ENCODE assay signal across 13 mouse cellular contexts in genomic region chr1:175290072-175290471, GRCm38 (mm10).
"Had no signal": no experiment of that assay in that cellular context is flagged by ENCODE, and none has a peak within 500 bp of the region (broad histone marks: within the 10 kb centered on the region; RNA-seq: fewer than 3 reads in every experiment).

No protein-coding gene starts in this region.

- DNase-seq: gastrocnemius, adult 2 months; gastrocnemius, postnatal 10 days; gastrocnemius, postnatal 25 days; heart, adult 18-20 months; heart, postnatal 10 days; heart, postnatal 4 days; kidney, adult 18-20 months; kidney, adult 8-10 months; kidney, postnatal 14 days; kidney, postnatal 36 days; layer of hippocampus, adult 9-11 months; liver; liver, embryonic 13.5 days had no signal
